ENCODE assay signal across 10 mouse cellular contexts in the genomic region with DNA sequence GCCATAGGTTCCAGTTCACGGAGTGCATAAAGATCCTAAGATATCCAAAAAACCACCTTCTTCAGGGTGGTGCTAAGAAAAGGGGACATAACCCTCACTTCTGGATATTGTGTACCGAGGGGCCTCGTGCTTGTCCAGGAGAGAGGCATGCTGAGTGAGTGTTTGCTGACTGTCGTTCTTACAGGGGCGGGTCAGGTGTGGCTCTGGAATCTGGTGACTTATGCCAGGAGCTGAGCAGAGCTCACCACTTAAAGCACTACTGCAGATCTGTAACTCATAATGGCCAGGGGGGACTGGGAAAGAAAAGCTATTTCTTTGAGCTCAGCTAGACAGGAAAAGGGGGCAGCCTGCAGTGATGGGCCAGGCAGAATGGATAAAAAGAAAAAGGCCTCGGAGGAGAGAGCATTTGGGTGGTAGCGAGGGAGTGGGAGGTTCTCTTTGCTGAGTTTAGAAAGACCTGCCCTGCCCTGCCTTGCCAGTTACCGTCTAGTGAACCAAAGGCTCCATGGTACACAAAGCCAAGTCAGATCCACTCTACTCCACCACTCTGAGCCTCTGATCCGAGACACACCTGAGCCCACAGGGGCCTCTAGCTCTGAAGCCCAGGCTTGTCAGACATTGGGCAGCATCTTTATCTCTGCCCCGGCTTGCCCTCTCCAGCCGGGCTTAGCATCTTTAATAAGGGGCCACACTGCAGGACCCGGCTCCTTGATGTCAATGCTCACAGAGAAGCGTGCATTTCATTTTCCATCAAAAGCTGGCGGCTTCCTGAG. TPM values are rescaled to one million over a fixed set of nuclear protein-coding genes. Genes with fewer than 3 reads are reported as not detected.
DNase-seq lines count a peak whose midpoint lies in the region; ATAC-seq lines count a peak whose summit lies in the region.
"Had no signal": no experiment of that assay in that cellular context is flagged by ENCODE, and none has a peak within 500 bp of the region (broad histone marks: within the 10 kb centered on the region; RNA-seq: fewer than 3 reads in every experiment).

No protein-coding gene starts in this region.

- H3K27ac ChIP-seq in forebrain, embryonic 15.5 days (replicated peaks): no peak overlapping the region
- H3K27ac ChIP-seq in forebrain, embryonic 12.5 days: no peak overlapping the region
- H3K27ac ChIP-seq in brown adipose tissue, adult 24 weeks (replicated peaks; ENCODE audit: low read depth, low read length): peak overlapping the region; percentile 18; the same call in 1 of the 2 replicates
- H3K27ac ChIP-seq: liver, embryonic 15.5 days had no signal

- H3K9me3 ChIP-seq in forebrain, embryonic 15.5 days: no peaks in the 10 kb centered on the region
- no peaks in the 10 kb centered on the region for H3K9me3 ChIP-seq in forebrain, embryonic 12.5 days
- H3K9me3 ChIP-seq: liver, embryonic 15.5 days had no signal

- no peak overlapping the region for H3K4me2 ChIP-seq in forebrain, embryonic 15.5 days (replicated peaks)
- H3K4me2 ChIP-seq in forebrain, embryonic 12.5 days: no peak overlapping the region
- H3K4me2 ChIP-seq: liver, embryonic 15.5 days had no signal

- H3K27me3 ChIP-seq in forebrain, embryonic 15.5 days: no peaks in the 10 kb centered on the region
- 0 out of 2 replicates have a peak, but pooled peaks cover 9% of the 10 kb centered on the region for H3K27me3 ChIP-seq in forebrain, embryonic 12.5 days
- H3K27me3 ChIP-seq: liver, embryonic 15.5 days had no signal

- H3K4me3 ChIP-seq in forebrain, embryonic 15.5 days: no peak overlapping the region
- no peak overlapping the region for H3K4me3 ChIP-seq in forebrain, embryonic 12.5 days (replicated peaks)
- no peak overlapping the region for H3K4me3 ChIP-seq in brown adipose tissue, adult 24 weeks (ENCODE audit: insufficient read depth, low read depth, low read length)
- H3K4me3 ChIP-seq: liver, embryonic 15.5 days had no signal

- no peak overlapping the region for H3K9ac ChIP-seq in forebrain, embryonic 15.5 days (replicated peaks)
- H3K9ac ChIP-seq in forebrain, embryonic 12.5 days: no peak overlapping the region
- H3K9ac ChIP-seq: liver, embryonic 15.5 days had no signal

- 65% methylated on average over 14 of the region's 14 CpGs for WGBS in forebrain, embryonic 15.5 days
- 66% methylated on average over 14 of the region's 14 CpGs for WGBS in forebrain, embryonic 12.5 days

- H3K36me3 ChIP-seq in forebrain, embryonic 15.5 days: no peaks in the 10 kb centered on the region
- no peaks in the 10 kb centered on the region for H3K36me3 ChIP-seq in forebrain, embryonic 12.5 days (replicated peaks)
- H3K36me3 ChIP-seq: liver, embryonic 15.5 days had no signal

- peak; percentile 68; the same call in 1 of the 2 replicates for ATAC-seq in forebrain, embryonic 15.5 days (replicated peaks)
- ATAC-seq in forebrain, embryonic 12.5 days (ENCODE audit: low FRiP score): no peak
- ATAC-seq: activated CD4-positive, CD25-positive, alpha-beta regulatory T cell, adult 4 months had no signal

- H3K4me1 ChIP-seq in forebrain, embryonic 15.5 days: no peaks in the 10 kb centered on the region
- peaks cover 25% of the 10 kb centered on the region for H3K4me1 ChIP-seq in forebrain, embryonic 12.5 days
- H3K4me1 ChIP-seq in brown adipose tissue, adult 24 weeks (ENCODE audit: control insufficient read depth, insufficient read depth, insufficient read length, low read length): peaks cover 30% of the 10 kb centered on the region; the same call in 1 of the 2 replicates
- H3K4me1 ChIP-seq: liver, embryonic 15.5 days had no signal

- peak; percentile 47 for DNase-seq in kidney, postnatal 10 days
- DNase-seq in lung, postnatal 36 days: peak; percentile 84
- DNase-seq in cerebellum, postnatal 36 days: no peak
- no peak for DNase-seq in spleen, adult 18-20 months
- DNase-seq in yolk sac, embryonic 10.5 days (ENCODE audit: low spot score): no peak

RNA-seq across cellular contexts. Expression of a gene that starts 9.4 kb away (rescaled TPM):
- polyA plus RNA-seq in forebrain, embryonic 15.5 days (2015; fragmentation: Nextera tagmentation; extraction: Ambion mirVana): 55.4 and 59.7 TPM in 2 replicates
- polyA plus RNA-seq in forebrain, embryonic 12.5 days (2016; fragmentation: Nextera tagmentation; extraction: Ambion mirVana): 28.1 and 28.9 TPM in 2 replicates
- polyA plus RNA-seq in brown adipose tissue, adult 24 weeks (2012; ENCODE audit: insufficient read depth, insufficient read length, missing spikeins): 85.5 and 137 TPM in 2 replicates

Comparison
In these comparisons a context has a peak if more than half of its experiments do, and no peak if none do; other contexts are left out.
1. DNase-seq: peak in kidney, postnatal 10 days (single experiment) and lung, postnatal 36 days (single experiment); none in cerebellum, postnatal 36 days (0 of 2), spleen, adult 18-20 months (0 of 2) and yolk sac, embryonic 10.5 days (single experiment).